Mouse (Mus musculus) liver, adult 2 months (tissue): Measurements from ENCODE around the gene Cdh24.

Experiments used
- CTCF ChIP-seq: fragments of 200-500 bp; IDR thresholded peaks from 2 replicates; pipeline ENCODE4 v1.5.1; 2011; ENCODE audit warnings: low read depth, low read length, control low read depth
- POLR2A ChIP-seq: fragments of 200-500 bp; IDR thresholded peaks from 2 replicates; pipeline ENCODE4 v1.6.1; 2011; ENCODE audit warnings: low read length, control low read depth; ENCODE audit not compliant: insufficient read depth; ENCODE audit errors: extremely low read depth

- TF ChIP-seq CTCF (no peak), POLR2A (no peak)
These were observed 1.0 kb downstream of the Cdh24 start for GRCm38 (mm10) chr14:54640121-54640520.
